Mouse (Mus musculus) neutrophil, adult 5-6 weeks (primary cell): ENCODE measurements around the gene Rnf115. TPM values are rescaled to one million over a fixed set of nuclear protein-coding genes. Genes with fewer than 3 reads are reported as not detected.
"Not testable (repeated sequence)": the region's sequence is repeated elsewhere in the genome, so short reads cannot be mapped to it uniquely, and the experiment has no call there.

Experiments used
- ATAC-seq: fragments of 151-379, 151-347 bp; 2 replicates; pipeline ENCODE4 v1.8.0; 2017; ENCODE audit warnings: mild to moderate bottlenecking, moderate TSS enrichment; ENCODE audit not compliant: insufficient number of reproducible peaks, poor library complexity, low FRiP score, severe bottlenecking; ENCODE audit errors: extremely low read depth
- total RNA-seq: library from RNA; stranded (forward); fragments of 200-1000 nt; gene quantifications from 2 replicates; pipeline ENCODE4 v1.2.3, GENCODE M21; 2017

The Rnf115 gene
- total RNA-seq, 1 experiment from 2014 or later: 95.0 TPM

GRCm38 (mm10) chr3:96706217-96706616, 21.2 kb upstream of the Rnf115 start:
- no peak for ATAC-seq

- no peak for ATAC-seq
These were observed 20.5 kb upstream of the Rnf115 start for GRCm38 (mm10) chr3:96706984-96707383.

GRCm38 (mm10) chr3:96707903-96708683, 19.4 kb upstream of the Rnf115 start, which contains the start of gene Nudt17:
Gene Nudt17 (minus strand): TSS chr3:96708562.
- ATAC-seq: peak; percentile 59

- ATAC-seq: no peak
These were observed 18.8 kb upstream of the Rnf115 start for GRCm38 (mm10) chr3:96708684-96709064.

GRCm38 (mm10) chr3:96714286-96714685, 13.2 kb upstream of the Rnf115 start:
- no peak for ATAC-seq

- no peak for ATAC-seq
These were observed 11.6 kb upstream of the Rnf115 start for GRCm38 (mm10) chr3:96715854-96716253.

GRCm38 (mm10) chr3:96719173-96719572, 8.3 kb upstream of the Rnf115 start:
- no peak for ATAC-seq

GRCm38 (mm10) chr3:96727828-96728633, 567 bp downstream of the Rnf115 start:
- ATAC-seq: no peak

- no peak for ATAC-seq
These were observed 1.4 kb downstream of the Rnf115 start for GRCm38 (mm10) chr3:96728634-96729402.

GRCm38 (mm10) chr3:96729403-96729784, 1.9 kb downstream of the Rnf115 start:
- no peak for ATAC-seq

- ATAC-seq: no peak
These were observed 3.3 kb downstream of the Rnf115 start for GRCm38 (mm10) chr3:96730785-96731184.

GRCm38 (mm10) chr3:96733984-96734383, 6.5 kb downstream of the Rnf115 start:
- no peak for ATAC-seq

GRCm38 (mm10) chr3:96735200-96735599, 7.7 kb downstream of the Rnf115 start:
- ATAC-seq: no peak

GRCm38 (mm10) chr3:96737013-96737740, 9.7 kb downstream of the Rnf115 start:
- ATAC-seq: no peak

GRCm38 (mm10) chr3:96737995-96738394, 10.5 kb downstream of the Rnf115 start:
- ATAC-seq: no peak

GRCm38 (mm10) chr3:96740279-96740678, 12.8 kb downstream of the Rnf115 start:
- not testable (repeated sequence) for ATAC-seq

- no peak for ATAC-seq
These were observed 16.9 kb downstream of the Rnf115 start for GRCm38 (mm10) chr3:96744348-96744747.

- ATAC-seq: no peak
These were observed 19.4 kb downstream of the Rnf115 start for GRCm38 (mm10) chr3:96746829-96747228.

GRCm38 (mm10) chr3:96755935-96756334, 28.5 kb downstream of the Rnf115 start:
- ATAC-seq: no peak
